ENCODE assay signal across 9 mouse cellular contexts in the genomic region with DNA sequence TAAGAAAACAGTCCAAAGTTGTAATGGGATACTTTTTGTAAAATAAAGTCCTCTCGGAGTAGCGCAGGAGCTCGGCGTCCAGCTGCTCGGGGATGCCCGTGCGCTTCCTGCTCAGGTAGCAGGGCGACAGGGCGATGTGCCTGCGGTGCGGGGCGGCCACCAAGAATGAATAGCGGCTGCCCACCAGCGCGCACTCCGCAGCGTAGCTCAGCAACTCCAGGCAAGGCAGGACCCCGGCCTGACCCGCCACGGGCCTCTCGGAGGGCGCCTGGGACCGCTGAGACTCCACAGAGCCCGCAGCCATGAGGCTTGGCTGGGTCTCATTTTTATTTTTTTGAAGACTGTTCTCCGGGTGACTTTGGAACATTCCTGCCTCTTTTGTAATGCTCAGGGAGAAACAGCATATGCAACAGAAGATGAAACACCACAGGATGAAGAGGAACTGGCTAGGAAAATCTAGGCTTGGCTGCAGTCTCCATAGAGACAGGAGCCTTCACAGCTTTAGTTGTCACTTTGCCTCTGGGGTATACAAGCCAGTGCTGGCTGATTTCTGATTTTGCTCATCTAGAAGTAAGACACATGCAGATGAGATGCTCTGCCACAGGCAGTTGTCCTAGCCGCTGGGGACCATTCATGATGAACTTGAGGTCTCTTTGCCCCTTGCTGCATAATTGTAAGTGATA. TPM values are rescaled to one million over a fixed set of nuclear protein-coding genes. Genes with fewer than 3 reads are reported as not detected.
DNase-seq lines count a peak whose midpoint lies in the region; ATAC-seq lines count a peak whose summit lies in the region.
"Had no signal": no experiment of that assay in that cellular context is flagged by ENCODE, and none has a peak within 500 bp of the region (broad histone marks: within the 10 kb centered on the region; RNA-seq: fewer than 3 reads in every experiment).

No protein-coding gene starts in this region.

- no peak for ATAC-seq in heart, embryonic 11.5 days (replicated peaks; ENCODE audit: insufficient number of reproducible peaks, low FRiP score, low TSS enrichment)
- no peak for ATAC-seq in liver, embryonic 11.5 days (replicated peaks; ENCODE audit: low FRiP score)

- 14% methylated on average over 26 of the region's 26 CpGs for WGBS in heart, embryonic 11.5 days (ENCODE audit: insufficient replicate concordance)
- 18% methylated on average over 26 of the region's 26 CpGs for WGBS in forebrain, embryonic 10.5 days
- WGBS in liver, embryonic 11.5 days: 25% methylated on average over 26 of the region's 26 CpGs

- H3K27ac ChIP-seq in heart, embryonic 11.5 days (ENCODE audit: low read depth, low read length): no peak overlapping the region
- no peak overlapping the region for H3K27ac ChIP-seq in forebrain, embryonic 10.5 days
- H3K27ac ChIP-seq in liver, embryonic 11.5 days (ENCODE audit: low read depth, low read length): no peak overlapping the region

- H3K4me3 ChIP-seq in heart, embryonic 11.5 days (ENCODE audit: low read depth, low read length): peak overlapping the region; percentile 14; the same call in 1 of the 2 replicates
- peak overlapping the region; percentile 36; the same call in 1 of the 2 replicates for H3K4me3 ChIP-seq in forebrain, embryonic 10.5 days
- H3K4me3 ChIP-seq in liver, embryonic 11.5 days (ENCODE audit: low read depth, low read length): no peak overlapping the region

- no peaks in the 10 kb centered on the region for H3K9me3 ChIP-seq in heart, embryonic 11.5 days (replicated peaks; ENCODE audit: control insufficient read depth, low read length)
- no peaks in the 10 kb centered on the region for H3K9me3 ChIP-seq in forebrain, embryonic 10.5 days
- H3K9me3 ChIP-seq in liver, embryonic 11.5 days (ENCODE audit: control insufficient read depth, low read length): no peaks in the 10 kb centered on the region

- H3K9ac ChIP-seq in heart, embryonic 11.5 days (ENCODE audit: low read depth, low read length): no peak overlapping the region
- H3K9ac ChIP-seq in liver, embryonic 11.5 days (ENCODE audit: low read depth, low read length): no peak overlapping the region

- no peak for DNase-seq in heart, postnatal 4 days
- DNase-seq in 3134 (ENCODE audit: extremely low read depth, insufficient read length, low spot score): peak; percentile 2
- DNase-seq in forebrain, embryonic 10.5 days (ENCODE audit: extremely low spot score, low spot score): no peak
- DNase-seq in liver, embryonic 11.5 days (ENCODE audit: low spot score): no peak
- no peak for DNase-seq in adrenal gland, adult (ENCODE audit: inconsistent age in 2 of 2, low spot score in 1 of 2)
- no peak for DNase-seq in urinary bladder, postnatal 14 days (ENCODE audit: low spot score)
- no peak for DNase-seq in adrenal gland, postnatal 14 days
- DNase-seq: lung, postnatal 4 days had no signal

- H3K4me2 ChIP-seq in heart, embryonic 11.5 days: peak overlapping the region; percentile 57
- peak overlapping the region; percentile 38 for H3K4me2 ChIP-seq in liver, embryonic 11.5 days

- H3K36me3 ChIP-seq in heart, embryonic 11.5 days (ENCODE audit: control insufficient read depth, insufficient read depth, low read length): no peaks in the 10 kb centered on the region
- H3K36me3 ChIP-seq in forebrain, embryonic 10.5 days (replicated peaks): no peaks in the 10 kb centered on the region
- no peaks in the 10 kb centered on the region for H3K36me3 ChIP-seq in liver, embryonic 11.5 days (ENCODE audit: control insufficient read depth, insufficient read depth, low read length)

- H3K27me3 ChIP-seq in heart, embryonic 11.5 days (ENCODE audit: control insufficient read depth, insufficient read depth, low read length): peaks cover 5% of the 10 kb centered on the region
- H3K27me3 ChIP-seq in forebrain, embryonic 10.5 days (ENCODE audit: poor library complexity, severe bottlenecking): peaks cover 4% of the 10 kb centered on the region; the same call in 1 of the 2 replicates
- no peaks in the 10 kb centered on the region for H3K27me3 ChIP-seq in liver, embryonic 11.5 days (replicated peaks; ENCODE audit: control insufficient read depth, insufficient read depth, low read length)

- H3K4me1 ChIP-seq in heart, embryonic 11.5 days (ENCODE audit: control insufficient read depth, insufficient read depth, low read length): no peaks in the 10 kb centered on the region; the same call in 1 of the 2 replicates
- peaks cover 7% of the 10 kb centered on the region for H3K4me1 ChIP-seq in forebrain, embryonic 10.5 days
- H3K4me1 ChIP-seq in liver, embryonic 11.5 days (replicated peaks; ENCODE audit: control insufficient read depth, insufficient read depth, low read length): no peaks in the 10 kb centered on the region

RNA-seq across cellular contexts. Expression of a gene that starts 21.5 kb away (rescaled TPM):
- polyA plus RNA-seq in heart, embryonic 11.5 days (2014; fragmentation: Nextera tagmentation; extraction: Ambion mirVana): 0.04 TPM in 1 of 2 replicates, not detected in the other
- total RNA-seq in heart, postnatal 4 days (2021): not detected
- not detected in 2 replicates for polyA plus RNA-seq in forebrain, embryonic 10.5 days (2016; fragmentation: Nextera tagmentation; extraction: Ambion mirVana)
- not detected in 2 replicates for polyA plus RNA-seq in liver, embryonic 11.5 days (2014; fragmentation: Nextera tagmentation; extraction: Ambion mirVana)
- 1.3 TPM in 1 of 2 replicates, not detected in the other for total RNA-seq in adrenal gland, postnatal 14 days (2021)
